Mouse (Mus musculus) MEL (cell line): Measurements from ENCODE around the gene Myo19. TPM values are rescaled to one million over a fixed set of nuclear protein-coding genes. Genes with fewer than 3 reads are reported as not detected.

ENCODE experiments used
- DNase-seq: peaks from one replicate; pipeline ENCODE4 v3.0.0; 2011; ENCODE audit warnings: low read depth, low spot score
- H3K27ac ChIP-seq: 2 replicates; pipeline ENCODE4 v1.5.1; 2012; ENCODE audit warnings: low read depth, mild to moderate bottlenecking, control low read depth, low read length, moderate library complexity; ENCODE audit not compliant: control insufficient read depth
- H3K27me3 ChIP-seq, 2 experiments: fragments of 150-350 bp in 1 of 2; sonication (generic) in 1 of 2; 2 replicates each; pipeline ENCODE4 v1.6.1; 2012; ENCODE audit warnings: low read length in 2 of 2, mild to moderate bottlenecking in 2 of 2, improper control_type of control experiment in 1 of 2, moderate library complexity in 1 of 2; ENCODE audit not compliant: insufficient read depth in 2 of 2, control insufficient read depth in 1 of 2
- H3K36me3 ChIP-seq, 2 experiments: 2 replicates each; pipeline ENCODE4 v1.6.1; 2012 to 2014; ENCODE audit warnings: low read length in 2 of 2, improper control_type of control experiment in 1 of 2, inconsistent platforms in 1 of 2, mild to moderate bottlenecking in 1 of 2; ENCODE audit not compliant: insufficient read depth in 2 of 2, control insufficient read depth in 1 of 2
- H3K4me1 ChIP-seq, 2 experiments: fragments of 150-350 bp in 1 of 2; sonication (generic) in 1 of 2; 2 replicates each; pipeline ENCODE4 v1.6.1; 2012; ENCODE audit warnings: low read length in 2 of 2, improper control_type of control experiment in 1 of 2, mild to moderate bottlenecking in 1 of 2; ENCODE audit not compliant: insufficient read depth in 2 of 2, control insufficient read depth in 1 of 2
- H3K4me3 ChIP-seq, 2 experiments: fragments of 150-350 bp in 1 of 2; sonication (generic) in 1 of 2; 2 replicates each; pipeline ENCODE4 v1.5.1; 2012; ENCODE audit warnings: low read depth in 2 of 2, low read length in 2 of 2, mild to moderate bottlenecking in 2 of 2, moderate library complexity in 2 of 2, control low read depth in 1 of 2, improper control_type of control experiment in 1 of 2; ENCODE audit not compliant: control insufficient read depth in 1 of 2, insufficient read depth in 1 of 2
- H3K79me2 ChIP-seq: 2 replicates; pipeline ENCODE4 v1.6.1; 2012; ENCODE audit warnings: mild to moderate bottlenecking, low read length, moderate library complexity; ENCODE audit not compliant: control insufficient read depth, poor library complexity, insufficient read depth
- H3K9ac ChIP-seq: 2 replicates; pipeline ENCODE4 v1.6.1; 2012; ENCODE audit warnings: low read depth, mild to moderate bottlenecking, control low read depth, low read length, moderate library complexity; ENCODE audit not compliant: control insufficient read depth, poor library complexity, severe bottlenecking
- H3K9me3 ChIP-seq: fragments of 150-350 bp; sonication (generic); replicated peaks from 2 replicates; pipeline ENCODE4 v1.6.1; 2012; ENCODE audit warnings: mild to moderate bottlenecking, low read length, improper control_type of control experiment, moderate library complexity; ENCODE audit not compliant: insufficient read depth
- BHLHE40 ChIP-seq: IDR thresholded peaks from 2 replicates; pipeline ENCODE4 v1.6.1; 2012; ENCODE audit warnings: low read depth, mild to moderate bottlenecking, inconsistent platforms, low read length, improper control_type of control experiment, borderline replicate concordance
- CTCF ChIP-seq, 3 experiments: IDR thresholded peaks in 2 of 3; conservative IDR thresholded peaks in 1 of 3; 2 replicates each; pipeline ENCODE4 v1.5.1; 2011 to 2012; ENCODE audit warnings: low read length in 3 of 3, low read depth in 2 of 3, mild to moderate bottlenecking in 2 of 3, improper control_type of control experiment in 1 of 3, inconsistent platforms in 1 of 3, mixed read lengths in 1 of 3, moderate library complexity in 1 of 3; ENCODE audit not compliant: control insufficient read depth in 1 of 3, insufficient read depth in 1 of 3, poor library complexity in 1 of 3, severe bottlenecking in 1 of 3
- EP300 ChIP-seq, 2 experiments: IDR thresholded peaks; 2 replicates each; pipeline ENCODE4 v1.6.1; 2011; ENCODE audit warnings: improper control_type of control experiment in 2 of 2, low read length in 2 of 2, low read depth in 1 of 2, mild to moderate bottlenecking in 1 of 2
- HCFC1 ChIP-seq: IDR thresholded peaks from 2 replicates; pipeline ENCODE4 v1.6.1; 2012; ENCODE audit warnings: low read depth, mild to moderate bottlenecking, inconsistent platforms, low read length, improper control_type of control experiment, moderate library complexity
- MAX ChIP-seq: IDR thresholded peaks from 2 replicates; pipeline ENCODE4 v1.6.1; 2011; ENCODE audit warnings: low read length, improper control_type of control experiment
- MYC ChIP-seq: IDR thresholded peaks from 2 replicates; pipeline ENCODE4 v1.6.1; 2011; ENCODE audit warnings: low read depth, mild to moderate bottlenecking, low read length, improper control_type of control experiment, moderate library complexity
- POLR2A ChIP-seq, 2 experiments: IDR thresholded peaks; 2 replicates each; pipeline ENCODE4 v1.6.1; 2011 to 2012; ENCODE audit warnings: low read length in 2 of 2, mild to moderate bottlenecking in 2 of 2, control low read depth in 1 of 2, improper control_type of control experiment in 1 of 2, low read depth in 1 of 2, moderate library complexity in 1 of 2; ENCODE audit not compliant: control insufficient read depth in 1 of 2, insufficient read depth in 1 of 2, poor library complexity in 1 of 2
- TBP ChIP-seq: IDR thresholded peaks from 2 replicates; pipeline ENCODE4 v1.8.0; 2011; ENCODE audit warnings: low read depth, low read length, improper control_type of control experiment
- USF1 ChIP-seq: IDR thresholded peaks from 2 replicates; pipeline ENCODE4 v1.6.1; 2014; ENCODE audit warnings: low read depth, mild to moderate bottlenecking, inconsistent platforms, low read length, improper control_type of control experiment, moderate library complexity
- ZNF384 ChIP-seq: IDR thresholded peaks from 2 replicates; pipeline ENCODE4 v1.6.1; 2012; ENCODE audit warnings: low read depth, mild to moderate bottlenecking, inconsistent platforms, low read length, improper control_type of control experiment
- polyA plus RNA-seq, 2 experiments: library from polyadenylated mRNA; stranded (reverse) in 1 of 2; unstranded in 1 of 2; fragments of >175 nt in 1 of 2; fragments of >200 nt in 1 of 2; gene quantifications; 2 replicates each; pipeline versions ENCODE4 v1.2.1 to v1.2.4; 2012; ENCODE audit warnings: low replicate concordance in 2 of 2, low read depth in 1 of 2; ENCODE audit not compliant: insufficient read length in 2 of 2, insufficient read depth in 1 of 2, missing spikeins in 1 of 2
- total RNA-seq: library from RNA; depleted of rRNA; stranded (reverse); fragments of 300-350 nt; gene quantifications from 2 replicates; pipeline ENCODE4 v1.2.3, GENCODE M21; 2012

Myo19 gene
- total and polyA plus RNA-seq, 3 experiments, result 14.9 to 27.1 TPM; not detected in 1

- H3K36me3 ChIP-seq, result peaks cover 0 to 7% of the 10 kb centered on the region in 2 experiments
Measured at GRCm38 (mm10) chr11:84879007-84879771, 759 bp upstream of the Myo19 start.

GRCm38 (mm10) chr11:84880465-84880961, 565 bp downstream of the Myo19 start:
- TF ChIP-seq CTCF (IDR thresholded peaks at IDR 0.05 in 2 of 3, conservative IDR thresholded peaks at IDR 0.05 in 1 of 3; ENCODE audit: control insufficient read depth in 1 of 3, insufficient read depth in 1 of 3, low read depth in 2 of 3, low read length in 3 of 3, poor library complexity in 1 of 3, severe bottlenecking in 1 of 3) (peak; percentile 16 to 22 (median 22); a peak in 2 of 6 replicates), MYC (0 out of 2 replicates have a peak, but pooled peaks have one; percentile 17), POLR2A (IDR thresholded peaks at IDR 0.05; ENCODE audit: control insufficient read depth in 1 of 2, insufficient read depth in 1 of 2, low read depth in 1 of 2, low read length in 2 of 2, poor library complexity in 1 of 2) (no peak)
- DNase-seq, result peak; percentile 75
- peaks cover 19% of the 10 kb centered on the region for H3K79me2 ChIP-seq
- no peaks in the 10 kb centered on the region for H3K27me3 ChIP-seq
- H3K27ac ChIP-seq, result peak overlapping the region; percentile 57
- H3K9ac ChIP-seq, result peak overlapping the region; percentile 88
- H3K9me3 ChIP-seq, result no peaks in the 10 kb centered on the region
- H3K4me3 ChIP-seq, result peak overlapping the region; percentile 71 to 87
- peaks cover 3 to 5% of the 10 kb centered on the region in 2 experiments; a peak in 3 of 4 replicates for H3K36me3 ChIP-seq
- H3K4me1 ChIP-seq, result peaks cover 0 to 16% of the 10 kb centered on the region in 2 experiments; a peak in 3 of 4 replicates

More at GRCm38 (mm10) chr11:84879007-84879771, 759 bp upstream of the Myo19 start:
- TF ChIP-seq HCFC1 (no peak), MYC (peak; percentile 54; the same call in 1 of the 2 replicates), ZNF384 (peak; percentile 72), MAX (peak; percentile 35; the same call in 1 of the 2 replicates), TBP (peak; percentile 93)
- Histone ChIP-seq H3K4me3 (peak overlapping the region; percentile 58 to 71), H3K79me2 (peaks cover 19% of the 10 kb centered on the region), H3K27ac (peak overlapping the region; percentile 92), H3K9ac (peak overlapping the region; percentile 88), H3K9me3 (no peaks in the 10 kb centered on the region), H3K4me1 (peaks cover 0 to 16% of the 10 kb centered on the region in 2 experiments; a peak in 3 of 4 replicates), H3K27me3 (no peaks in the 10 kb centered on the region)
- DNase-seq, result no peak

GRCm38 (mm10) chr11:84880971-84881370, 1.0 kb downstream of the Myo19 start:
- H3K27ac ChIP-seq, result no peak overlapping the region
- H3K27me3 ChIP-seq, result no peaks in the 10 kb centered on the region
- peak overlapping the region; percentile 88 for H3K9ac ChIP-seq
- H3K4me1 ChIP-seq, result peaks cover 0 to 16% of the 10 kb centered on the region in 2 experiments; a peak in 3 of 4 replicates
- H3K36me3 ChIP-seq, result peaks cover 3 to 5% of the 10 kb centered on the region in 2 experiments; a peak in 3 of 4 replicates
- TF ChIP-seq MYC (no peak), USF1 (no peak), BHLHE40 (no peak), ZNF384 (no peak), EP300 (IDR thresholded peaks at IDR 0.05; ENCODE audit: low read depth in 1 of 2, low read length in 2 of 2) (no peak), CTCF (IDR thresholded peaks at IDR 0.05 in 2 of 3, conservative IDR thresholded peaks at IDR 0.05 in 1 of 3; ENCODE audit: control insufficient read depth in 1 of 3, insufficient read depth in 1 of 3, low read depth in 2 of 3, low read length in 3 of 3, poor library complexity in 1 of 3, severe bottlenecking in 1 of 3) (no peak)
- peaks cover 19% of the 10 kb centered on the region for H3K79me2 ChIP-seq
- DNase-seq, result peak; percentile 25
- H3K9me3 ChIP-seq, result no peaks in the 10 kb centered on the region
- peak overlapping the region; percentile 71 to 87 for H3K4me3 ChIP-seq
